Mouse (Mus musculus): Measurements from ENCODE around the gene Stk10. TPM values are rescaled to one million over a fixed set of nuclear protein-coding genes. Genes with fewer than 3 reads are reported as not detected.

Gene Stk10
- polyA plus RNA-seq, 1 experiment from 2014 or later: 1.7 TPM

GRCm38 (mm10) chr11:32587191-32588089 is 54.3 kb downstream of the Stk10 start:
- Histone ChIP-seq H3K4me3 (ENCODE audit: low read depth, low read length) (no peak overlapping the region), H3K27ac (ENCODE audit: low read length) (peak overlapping the region; percentile 6; the same call in 1 of the 2 replicates), H3K4me1 (ENCODE audit: control insufficient read depth, insufficient read depth, low read length) (no peaks in the 10 kb centered on the region), H3K9ac (ENCODE audit: low read depth, low read length) (no peak overlapping the region; the same call in 1 of the 2 replicates), H3K9me3 (replicated peaks; ENCODE audit: control insufficient read depth, low read length, poor library complexity, severe bottlenecking) (no peaks in the 10 kb centered on the region), H3K36me3 (ENCODE audit: control insufficient read depth, insufficient read depth, low read length) (no peaks in the 10 kb centered on the region), H3K4me2 (ENCODE audit: low read length) (no peak overlapping the region), H3K27me3 (ENCODE audit: control insufficient read depth, insufficient read depth, low read depth, low read length) (no peaks in the 10 kb centered on the region)
- WGBS: 74% methylated on average over 17 of the region's 17 CpGs
- peak; percentile 14; the same call in 1 of the 2 replicates for ATAC-seq

GRCm38 (mm10) chr11:32588090-32588891 is 55.2 kb downstream of the Stk10 start:
- peak; percentile 68 for ATAC-seq
- Histone ChIP-seq H3K36me3 (ENCODE audit: control insufficient read depth, insufficient read depth, low read length) (no peaks in the 10 kb centered on the region), H3K27ac (ENCODE audit: low read length) (peak overlapping the region; percentile 6; the same call in 1 of the 2 replicates), H3K4me1 (ENCODE audit: control insufficient read depth, insufficient read depth, low read length) (no peaks in the 10 kb centered on the region), H3K27me3 (ENCODE audit: control insufficient read depth, insufficient read depth, low read depth, low read length) (no peaks in the 10 kb centered on the region), H3K9me3 (replicated peaks; ENCODE audit: control insufficient read depth, low read length, poor library complexity, severe bottlenecking) (no peaks in the 10 kb centered on the region), H3K4me3 (ENCODE audit: low read depth, low read length) (no peak overlapping the region), H3K9ac (ENCODE audit: low read depth, low read length) (no peak overlapping the region; the same call in 1 of the 2 replicates), H3K4me2 (ENCODE audit: low read length) (no peak overlapping the region)
- WGBS: 29% methylated on average over 15 of the region's 15 CpGs

- H3K36me3 ChIP-seq (ENCODE audit: control insufficient read depth, insufficient read depth, low read length): no peaks in the 10 kb centered on the region
- H3K27ac ChIP-seq (ENCODE audit: low read length): no peak overlapping the region
- no peak overlapping the region for H3K9ac ChIP-seq (ENCODE audit: low read depth, low read length)
- H3K4me2 ChIP-seq (ENCODE audit: low read length): no peak overlapping the region
- H3K4me1 ChIP-seq (ENCODE audit: control insufficient read depth, insufficient read depth, low read length): no peaks in the 10 kb centered on the region
- H3K27me3 ChIP-seq (ENCODE audit: control insufficient read depth, insufficient read depth, low read depth, low read length): no peaks in the 10 kb centered on the region
- H3K4me3 ChIP-seq (ENCODE audit: low read depth, low read length): no peak overlapping the region
- ATAC-seq: peak; percentile 38
- no peaks in the 10 kb centered on the region for H3K9me3 ChIP-seq (replicated peaks; ENCODE audit: control insufficient read depth, low read length, poor library complexity, severe bottlenecking)
- 78% methylated on average over 11 of the region's 11 CpGs for WGBS
Observed at GRCm38 (mm10) chr11:32588892-32589172, 55.7 kb downstream of the Stk10 start.

GRCm38 (mm10) chr11:32589201-32589600 is 56.1 kb downstream of the Stk10 start:
- no peak overlapping the region for H3K9ac ChIP-seq (ENCODE audit: low read depth, low read length)

GRCm38 (mm10) chr11:32589791-32590190 is 56.7 kb downstream of the Stk10 start:
- no peak overlapping the region for H3K4me2 ChIP-seq (ENCODE audit: low read length)
- H3K36me3 ChIP-seq (ENCODE audit: control insufficient read depth, insufficient read depth, low read length): no peaks in the 10 kb centered on the region
- H3K27ac ChIP-seq (ENCODE audit: low read length): no peak overlapping the region
- WGBS: 90% methylated on average over 8 of the region's 8 CpGs
- no peak overlapping the region for H3K9ac ChIP-seq (ENCODE audit: low read depth, low read length)
- H3K27me3 ChIP-seq (ENCODE audit: control insufficient read depth, insufficient read depth, low read depth, low read length): no peaks in the 10 kb centered on the region
- no peak overlapping the region for H3K4me3 ChIP-seq (ENCODE audit: low read depth, low read length)
- H3K4me1 ChIP-seq (ENCODE audit: control insufficient read depth, insufficient read depth, low read length): no peaks in the 10 kb centered on the region
- no peaks in the 10 kb centered on the region for H3K9me3 ChIP-seq (replicated peaks; ENCODE audit: control insufficient read depth, low read length, poor library complexity, severe bottlenecking)
- no peak for ATAC-seq

More at GRCm38 (mm10) chr11:32589201-32589600, 56.1 kb downstream of the Stk10 start:
- H3K4me1 ChIP-seq (ENCODE audit: control insufficient read depth, insufficient read depth, low read length): no peaks in the 10 kb centered on the region
- H3K36me3 ChIP-seq (ENCODE audit: control insufficient read depth, insufficient read depth, low read length): no peaks in the 10 kb centered on the region
- H3K27ac ChIP-seq (ENCODE audit: low read length): no peak overlapping the region
- H3K4me2 ChIP-seq (ENCODE audit: low read length): no peak overlapping the region
- WGBS: 95% methylated on average over 12 of the region's 12 CpGs
- no peaks in the 10 kb centered on the region for H3K9me3 ChIP-seq (replicated peaks; ENCODE audit: control insufficient read depth, low read length, poor library complexity, severe bottlenecking)
- ATAC-seq: no peak
- no peak overlapping the region for H3K4me3 ChIP-seq (ENCODE audit: low read depth, low read length)
- H3K27me3 ChIP-seq (ENCODE audit: control insufficient read depth, insufficient read depth, low read depth, low read length): no peaks in the 10 kb centered on the region

- no peak overlapping the region for H3K4me2 ChIP-seq (ENCODE audit: low read length)
- WGBS: 86% methylated on average over 6 of the region's 6 CpGs
- H3K9me3 ChIP-seq (replicated peaks; ENCODE audit: control insufficient read depth, low read length, poor library complexity, severe bottlenecking): no peaks in the 10 kb centered on the region
- no peaks in the 10 kb centered on the region for H3K27me3 ChIP-seq (ENCODE audit: control insufficient read depth, insufficient read depth, low read depth, low read length)
- ATAC-seq: no peak
- no peak overlapping the region for H3K4me3 ChIP-seq (ENCODE audit: low read depth, low read length)
- H3K27ac ChIP-seq (ENCODE audit: low read length): no peak overlapping the region
- no peaks in the 10 kb centered on the region for H3K4me1 ChIP-seq (ENCODE audit: control insufficient read depth, insufficient read depth, low read length)
- H3K9ac ChIP-seq (ENCODE audit: low read depth, low read length): no peak overlapping the region
- H3K36me3 ChIP-seq (ENCODE audit: control insufficient read depth, insufficient read depth, low read length): no peaks in the 10 kb centered on the region
Observed at GRCm38 (mm10) chr11:32590205-32590604, 57.1 kb downstream of the Stk10 start.

GRCm38 (mm10) chr11:32591921-32592850 is 59.1 kb downstream of the Stk10 start:
- Histone ChIP-seq H3K27ac (ENCODE audit: low read length) (no peak overlapping the region), H3K9ac (ENCODE audit: low read depth, low read length) (no peak overlapping the region), H3K4me1 (ENCODE audit: control insufficient read depth, insufficient read depth, low read length) (no peaks in the 10 kb centered on the region), H3K4me2 (ENCODE audit: low read length) (no peak overlapping the region), H3K36me3 (ENCODE audit: control insufficient read depth, insufficient read depth, low read length) (no peaks in the 10 kb centered on the region), H3K9me3 (replicated peaks; ENCODE audit: control insufficient read depth, low read length, poor library complexity, severe bottlenecking) (no peaks in the 10 kb centered on the region), H3K27me3 (ENCODE audit: control insufficient read depth, insufficient read depth, low read depth, low read length) (no peaks in the 10 kb centered on the region), H3K4me3 (ENCODE audit: low read depth, low read length) (no peak overlapping the region)
- ATAC-seq: no peak
- 60% methylated on average over 12 of the region's 12 CpGs for WGBS

GRCm38 (mm10) chr11:32593081-32593480 is 60.0 kb downstream of the Stk10 start:
- WGBS: 86% methylated on average over 7 of the region's 7 CpGs
- H3K27ac ChIP-seq (ENCODE audit: low read length): no peak overlapping the region
- no peaks in the 10 kb centered on the region for H3K36me3 ChIP-seq (ENCODE audit: control insufficient read depth, insufficient read depth, low read length)
- no peaks in the 10 kb centered on the region for H3K27me3 ChIP-seq (ENCODE audit: control insufficient read depth, insufficient read depth, low read depth, low read length)
- no peak for ATAC-seq
- no peak overlapping the region for H3K4me2 ChIP-seq (ENCODE audit: low read length)
- H3K9ac ChIP-seq (ENCODE audit: low read depth, low read length): no peak overlapping the region
- no peak overlapping the region for H3K4me3 ChIP-seq (ENCODE audit: low read depth, low read length)
- no peaks in the 10 kb centered on the region for H3K4me1 ChIP-seq (ENCODE audit: control insufficient read depth, insufficient read depth, low read length)
- no peaks in the 10 kb centered on the region for H3K9me3 ChIP-seq (replicated peaks; ENCODE audit: control insufficient read depth, low read length, poor library complexity, severe bottlenecking)

Data from midbrain, embryonic 16.5 days (tissue).